Mouse (Mus musculus) stomach, postnatal 0 days (tissue): ENCODE data around the gene Grm3.

Experiments used
- CTCF ChIP-seq: IDR thresholded peaks from 2 replicates; pipeline ENCODE4 v1.5.1; 2016; ENCODE audit warnings: antibody characterized with exemption, low read depth, mild to moderate bottlenecking, moderate library complexity
- EP300 ChIP-seq: optimal IDR thresholded peaks from 2 replicates; pipeline ENCODE3; 2016; ENCODE audit warnings: antibody characterized with exemption

DNA sequence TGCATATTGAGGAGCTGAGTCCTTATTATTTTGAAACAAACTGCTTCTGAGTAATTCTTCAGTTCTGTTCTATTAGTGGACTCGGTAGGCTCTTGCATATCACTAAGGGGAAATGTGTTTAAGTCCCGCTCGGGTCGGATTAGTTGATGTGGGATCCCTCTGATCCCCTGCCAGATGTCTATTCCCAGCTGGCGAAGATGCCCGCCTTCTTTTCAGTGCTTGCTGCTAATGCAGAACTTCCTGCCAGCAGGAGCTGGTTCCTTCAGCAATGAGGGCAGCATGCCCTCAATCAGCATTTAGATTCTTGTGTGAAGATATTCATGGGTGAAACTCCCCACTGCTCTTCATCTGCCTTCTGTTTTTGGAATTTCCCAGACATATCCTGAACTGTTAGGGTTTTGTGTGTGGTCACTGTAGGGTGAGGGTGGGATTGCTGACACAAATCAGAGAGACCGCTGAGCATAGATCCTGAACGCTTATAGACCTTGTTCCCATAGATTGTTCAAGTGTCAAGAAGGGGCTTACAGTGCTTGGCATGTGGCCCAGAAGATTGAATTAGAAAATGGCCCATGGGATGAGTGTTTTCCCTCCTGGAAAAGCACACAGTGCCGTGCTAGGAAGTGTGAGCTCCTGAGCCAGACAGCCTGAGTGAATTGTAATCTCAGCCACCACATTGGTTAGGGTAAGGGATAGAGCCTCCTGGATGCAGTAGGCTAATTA, 62.9 kb downstream of the Grm3 start:
- no peak for TF ChIP-seq CTCF
- TF ChIP-seq EP300, result no peak
